Mouse (Mus musculus) MEL (cell line): ENCODE results near the gene Fuz. TPM values are rescaled to one million over a fixed set of nuclear protein-coding genes. Genes with fewer than 3 reads are reported as not detected.

Experiments used
- DNase-seq: peaks from one replicate; pipeline ENCODE4 v3.0.0; 2011; ENCODE audit warnings: low read depth, low spot score
- H3K27ac ChIP-seq: 2 replicates; pipeline ENCODE4 v1.5.1; 2012; ENCODE audit warnings: low read depth, mild to moderate bottlenecking, control low read depth, low read length, moderate library complexity; ENCODE audit not compliant: control insufficient read depth
- H3K27me3 ChIP-seq, 2 experiments: fragments of 150-350 bp in 1 of 2; sonication (generic) in 1 of 2; 2 replicates each; pipeline ENCODE4 v1.6.1; 2012; ENCODE audit warnings: low read length in 2 of 2, mild to moderate bottlenecking in 2 of 2, improper control_type of control experiment in 1 of 2, moderate library complexity in 1 of 2; ENCODE audit not compliant: insufficient read depth in 2 of 2, control insufficient read depth in 1 of 2
- H3K36me3 ChIP-seq, 2 experiments: 2 replicates each; pipeline ENCODE4 v1.6.1; 2012 to 2014; ENCODE audit warnings: low read length in 2 of 2, improper control_type of control experiment in 1 of 2, inconsistent platforms in 1 of 2, mild to moderate bottlenecking in 1 of 2; ENCODE audit not compliant: insufficient read depth in 2 of 2, control insufficient read depth in 1 of 2
- H3K4me1 ChIP-seq, 2 experiments: fragments of 150-350 bp in 1 of 2; sonication (generic) in 1 of 2; 2 replicates each; pipeline ENCODE4 v1.6.1; 2012; ENCODE audit warnings: low read length in 2 of 2, improper control_type of control experiment in 1 of 2, mild to moderate bottlenecking in 1 of 2; ENCODE audit not compliant: insufficient read depth in 2 of 2, control insufficient read depth in 1 of 2
- H3K4me3 ChIP-seq, 2 experiments: fragments of 150-350 bp in 1 of 2; sonication (generic) in 1 of 2; 2 replicates each; pipeline ENCODE4 v1.5.1; 2012; ENCODE audit warnings: low read depth in 2 of 2, low read length in 2 of 2, mild to moderate bottlenecking in 2 of 2, moderate library complexity in 2 of 2, control low read depth in 1 of 2, improper control_type of control experiment in 1 of 2; ENCODE audit not compliant: control insufficient read depth in 1 of 2, insufficient read depth in 1 of 2
- H3K79me2 ChIP-seq: 2 replicates; pipeline ENCODE4 v1.6.1; 2012; ENCODE audit warnings: mild to moderate bottlenecking, low read length, moderate library complexity; ENCODE audit not compliant: control insufficient read depth, poor library complexity, insufficient read depth
- H3K9ac ChIP-seq: 2 replicates; pipeline ENCODE4 v1.6.1; 2012; ENCODE audit warnings: low read depth, mild to moderate bottlenecking, control low read depth, low read length, moderate library complexity; ENCODE audit not compliant: control insufficient read depth, poor library complexity, severe bottlenecking
- H3K9me3 ChIP-seq: fragments of 150-350 bp; sonication (generic); replicated peaks from 2 replicates; pipeline ENCODE4 v1.6.1; 2012; ENCODE audit warnings: mild to moderate bottlenecking, low read length, improper control_type of control experiment, moderate library complexity; ENCODE audit not compliant: insufficient read depth
- BHLHE40 ChIP-seq: IDR thresholded peaks from 2 replicates; pipeline ENCODE4 v1.6.1; 2012; ENCODE audit warnings: low read depth, mild to moderate bottlenecking, inconsistent platforms, low read length, improper control_type of control experiment, borderline replicate concordance
- CHD1 ChIP-seq: IDR thresholded peaks from 2 replicates; pipeline ENCODE4 v1.6.1; 2012; ENCODE audit warnings: low read depth, mild to moderate bottlenecking, inconsistent platforms, low read length, improper control_type of control experiment
- CHD2 ChIP-seq: IDR thresholded peaks from 2 replicates; pipeline ENCODE4 v1.6.1; 2011; ENCODE audit warnings: low read length, improper control_type of control experiment
- CTCF ChIP-seq, 3 experiments: IDR thresholded peaks in 2 of 3; conservative IDR thresholded peaks in 1 of 3; 2 replicates each; pipeline ENCODE4 v1.5.1; 2011 to 2012; ENCODE audit warnings: low read length in 3 of 3, low read depth in 2 of 3, mild to moderate bottlenecking in 2 of 3, improper control_type of control experiment in 1 of 3, inconsistent platforms in 1 of 3, mixed read lengths in 1 of 3, moderate library complexity in 1 of 3; ENCODE audit not compliant: control insufficient read depth in 1 of 3, insufficient read depth in 1 of 3, poor library complexity in 1 of 3, severe bottlenecking in 1 of 3
- E2F4 ChIP-seq: IDR thresholded peaks from 2 replicates; pipeline ENCODE4 v1.6.1; 2011; ENCODE audit warnings: low read depth, low read length, improper control_type of control experiment, borderline replicate concordance
- ELF1 ChIP-seq: IDR thresholded peaks from 2 replicates; pipeline ENCODE4 v1.6.1; 2014; ENCODE audit warnings: low read depth, mild to moderate bottlenecking, inconsistent platforms, low read length, improper control_type of control experiment, moderate library complexity
- EP300 ChIP-seq, 2 experiments: IDR thresholded peaks; 2 replicates each; pipeline ENCODE4 v1.6.1; 2011; ENCODE audit warnings: improper control_type of control experiment in 2 of 2, low read length in 2 of 2, low read depth in 1 of 2, mild to moderate bottlenecking in 1 of 2
- ETS1 ChIP-seq: IDR thresholded peaks from 2 replicates; pipeline ENCODE4 v1.6.1; 2012; ENCODE audit warnings: low read depth, mild to moderate bottlenecking, inconsistent platforms, low read length, improper control_type of control experiment, moderate library complexity
- GABPA ChIP-seq: IDR thresholded peaks from 2 replicates; pipeline ENCODE4 v1.6.1; 2012; ENCODE audit warnings: low read depth, mild to moderate bottlenecking, inconsistent platforms, low read length, improper control_type of control experiment, moderate library complexity
- GATA1 ChIP-seq: IDR thresholded peaks from 2 replicates; pipeline ENCODE4 v1.6.1; 2011; ENCODE audit warnings: low read depth, low read length, improper control_type of control experiment
- HCFC1 ChIP-seq: IDR thresholded peaks from 2 replicates; pipeline ENCODE4 v1.6.1; 2012; ENCODE audit warnings: low read depth, mild to moderate bottlenecking, inconsistent platforms, low read length, improper control_type of control experiment, moderate library complexity
- JUND ChIP-seq: IDR thresholded peaks from 2 replicates; pipeline ENCODE4 v1.6.1; 2011; ENCODE audit warnings: low read depth, mild to moderate bottlenecking, improper control_type of control experiment, low read length
- KAT2A ChIP-seq: conservative IDR thresholded peaks from 2 replicates; pipeline ENCODE4 v1.6.1; 2012; ENCODE audit warnings: low read depth, low read length, improper control_type of control experiment, inconsistent platforms
- MAFK ChIP-seq: IDR thresholded peaks from 2 replicates; pipeline ENCODE4 v1.6.1; 2011; ENCODE audit warnings: low read depth, mild to moderate bottlenecking, low read length, improper control_type of control experiment, borderline replicate concordance
- MAX ChIP-seq: IDR thresholded peaks from 2 replicates; pipeline ENCODE4 v1.6.1; 2011; ENCODE audit warnings: low read length, improper control_type of control experiment
- MAZ ChIP-seq: IDR thresholded peaks from 2 replicates; pipeline ENCODE4 v1.6.1; 2012; ENCODE audit warnings: low read depth, mild to moderate bottlenecking, inconsistent platforms, low read length, improper control_type of control experiment
- MEF2A ChIP-seq: IDR thresholded peaks from 2 replicates; pipeline ENCODE4 v1.6.1; 2014; ENCODE audit warnings: low read depth, mild to moderate bottlenecking, inconsistent platforms, low read length, improper control_type of control experiment; ENCODE audit not compliant: poor library complexity, insufficient replicate concordance, severe bottlenecking; ENCODE audit errors: extremely low read depth
- MXI1 ChIP-seq: IDR thresholded peaks from 2 replicates; pipeline ENCODE4 v1.6.1; 2011; ENCODE audit warnings: mild to moderate bottlenecking, low read depth, low read length, improper control_type of control experiment
- MYB ChIP-seq: IDR thresholded peaks from 2 replicates; pipeline ENCODE4 v1.6.1; 2011; ENCODE audit warnings: mild to moderate bottlenecking, low read depth, low read length, improper control_type of control experiment
- NRF1 ChIP-seq: IDR thresholded peaks from 2 replicates; pipeline ENCODE4 v1.6.1; 2014; ENCODE audit warnings: low read depth, mild to moderate bottlenecking, inconsistent platforms, low read length, improper control_type of control experiment, moderate library complexity; ENCODE audit not compliant: poor library complexity, insufficient read depth, severe bottlenecking
- POLR2A ChIP-seq, 2 experiments: IDR thresholded peaks; 2 replicates each; pipeline ENCODE4 v1.6.1; 2011 to 2012; ENCODE audit warnings: low read length in 2 of 2, mild to moderate bottlenecking in 2 of 2, control low read depth in 1 of 2, improper control_type of control experiment in 1 of 2, low read depth in 1 of 2, moderate library complexity in 1 of 2; ENCODE audit not compliant: control insufficient read depth in 1 of 2, insufficient read depth in 1 of 2, poor library complexity in 1 of 2
- POLR2AphosphoS2 ChIP-seq: IDR thresholded peaks from 2 replicates; pipeline ENCODE4 v1.6.1; 2011; ENCODE audit warnings: low read length, improper control_type of control experiment
- POLR2AphosphoS5 ChIP-seq: IDR thresholded peaks from 2 replicates; pipeline ENCODE4 v1.6.1; 2012; ENCODE audit warnings: low read depth, borderline replicate concordance, mild to moderate bottlenecking, inconsistent platforms, low read length, moderate library complexity, mixed read lengths
- RAD21 ChIP-seq: IDR thresholded peaks from 2 replicates; pipeline ENCODE4 v1.6.1; 2011; ENCODE audit warnings: mild to moderate bottlenecking, low read depth, low read length, improper control_type of control experiment
- RCOR1 ChIP-seq: IDR thresholded peaks from 2 replicates; pipeline ENCODE4 v1.6.1; 2012; ENCODE audit warnings: low read depth, mild to moderate bottlenecking, inconsistent platforms, low read length, improper control_type of control experiment
- SIN3A ChIP-seq: IDR thresholded peaks from 2 replicates; pipeline ENCODE4 v1.6.1; 2012; ENCODE audit warnings: low read length, improper control_type of control experiment, inconsistent platforms
- SMC3 ChIP-seq: IDR thresholded peaks from 2 replicates; pipeline ENCODE4 v1.6.1; 2011; ENCODE audit warnings: low read depth, low read length, improper control_type of control experiment
- TAL1 ChIP-seq: IDR thresholded peaks from 2 replicates; pipeline ENCODE4 v1.6.1; 2012; ENCODE audit warnings: mild to moderate bottlenecking, inconsistent platforms, low read length, moderate library complexity, mixed read lengths
- TBP ChIP-seq: IDR thresholded peaks from 2 replicates; pipeline ENCODE4 v1.8.0; 2011; ENCODE audit warnings: low read depth, low read length, improper control_type of control experiment
- USF1 ChIP-seq: IDR thresholded peaks from 2 replicates; pipeline ENCODE4 v1.6.1; 2014; ENCODE audit warnings: low read depth, mild to moderate bottlenecking, inconsistent platforms, low read length, improper control_type of control experiment, moderate library complexity
- USF2 ChIP-seq, 2 experiments: IDR thresholded peaks; 2 replicates each; pipeline ENCODE4 v1.6.1; 2011 to 2012; ENCODE audit warnings: improper control_type of control experiment in 2 of 2, low read length in 2 of 2, borderline replicate concordance in 1 of 2, inconsistent platforms in 1 of 2, low read depth in 1 of 2, mild to moderate bottlenecking in 1 of 2; ENCODE audit not compliant: insufficient read depth in 1 of 2
- ZC3H11A ChIP-seq: IDR thresholded peaks from 2 replicates; pipeline ENCODE4 v1.6.1; 2012; ENCODE audit warnings: low read depth, mild to moderate bottlenecking, inconsistent platforms, low read length, improper control_type of control experiment
- ZKSCAN1 ChIP-seq: IDR thresholded peaks from 2 replicates; pipeline ENCODE4 v1.6.1; 2012; ENCODE audit warnings: low read depth, mild to moderate bottlenecking, inconsistent platforms, low read length, improper control_type of control experiment, moderate library complexity
- ZMIZ1 ChIP-seq: IDR thresholded peaks from 2 replicates; pipeline ENCODE4 v1.6.1; 2012; ENCODE audit warnings: low read depth, mild to moderate bottlenecking, inconsistent platforms, low read length, improper control_type of control experiment, moderate library complexity
- ZNF384 ChIP-seq: IDR thresholded peaks from 2 replicates; pipeline ENCODE4 v1.6.1; 2012; ENCODE audit warnings: low read depth, mild to moderate bottlenecking, inconsistent platforms, low read length, improper control_type of control experiment
- polyA plus RNA-seq, 2 experiments: library from polyadenylated mRNA; stranded (reverse) in 1 of 2; unstranded in 1 of 2; fragments of >175 nt in 1 of 2; fragments of >200 nt in 1 of 2; gene quantifications; 2 replicates each; pipeline versions ENCODE4 v1.2.1 to v1.2.4; 2012; ENCODE audit warnings: low replicate concordance in 2 of 2, low read depth in 1 of 2; ENCODE audit not compliant: insufficient read length in 2 of 2, insufficient read depth in 1 of 2, missing spikeins in 1 of 2
- total RNA-seq: library from RNA; depleted of rRNA; stranded (reverse); fragments of 300-350 nt; gene quantifications from 2 replicates; pipeline ENCODE4 v1.2.3, GENCODE M21; 2012

Gene Fuz
- total and polyA plus RNA-seq, 3 experiments = 9.4 to 18.1 TPM; not detected in 1

GRCm38 (mm10) chr7:44848561-44849415 is 47.1 kb upstream of the Fuz start, which contains the start of the genes Akt1s1 and Tbc1d17:
Akt1s1 (plus strand) TSS chr7:44848991.
Tbc1d17 (minus strand) TSS chr7:44849079.
- H3K4me3 ChIP-seq = peak within 1 kb of the TSS; percentile 78 to 96
- peaks cover 28% of the 10 kb centered on the region for H3K79me2 ChIP-seq
- peak within 1 kb of the TSS; percentile 96 for H3K9ac ChIP-seq
- no peaks in the 10 kb centered on the region for H3K27me3 ChIP-seq
- DNase-seq = peak; percentile 99
- H3K9me3 ChIP-seq = no peaks in the 10 kb centered on the region
- peaks cover 0 to 5% of the 10 kb centered on the region in 2 experiments; a peak in 1 of 4 replicates for H3K36me3 ChIP-seq
- H3K4me1 ChIP-seq = peaks cover 0 to 13% of the 10 kb centered on the region in 2 experiments; a peak in 2 of 4 replicates
- H3K27ac ChIP-seq = peak within 1 kb of the TSS; percentile 93
- TF ChIP-seq CHD1 (peak; percentile 99), ZC3H11A (no peak), EP300 (IDR thresholded peaks at IDR 0.05; ENCODE audit: low read depth in 1 of 2, low read length in 2 of 2) (no peak), CTCF (IDR thresholded peaks at IDR 0.05 in 2 of 3, conservative IDR thresholded peaks at IDR 0.05 in 1 of 3; ENCODE audit: control insufficient read depth in 1 of 3, insufficient read depth in 1 of 3, low read depth in 2 of 3, low read length in 3 of 3, poor library complexity in 1 of 3, severe bottlenecking in 1 of 3) (no peak), ETS1 (peak; percentile 46; the same call in 1 of the 2 replicates), TBP (no peak; the same call in 1 of the 2 replicates), MAFK (no peak), SIN3A (peak; percentile 95), TAL1 (no peak), HCFC1 (peak; percentile 88), POLR2AphosphoS2 (peak; percentile 35), GABPA (no peak), MXI1 (peak; percentile 75), MEF2A (no peak), RCOR1 (peak; percentile 83), BHLHE40 (peak; percentile 15; the same call in 1 of the 2 replicates), ZNF384 (no peak), GATA1 (0 out of 2 replicates have a peak, but pooled peaks have one; percentile 8), NRF1 (peak; percentile 91), SMC3 (no peak), ZMIZ1 (no peak), USF2 (IDR thresholded peaks at IDR 0.05; ENCODE audit: borderline replicate concordance in 1 of 2, insufficient read depth in 1 of 2, low read depth in 1 of 2, low read length in 2 of 2) (peak; percentile 28 to 73; a peak in 3 of 4 replicates), ZKSCAN1 (no peak), CHD2 (no peak; the same call in 1 of the 2 replicates), E2F4 (no peak), RAD21 (no peak), JUND (no peak), POLR2AphosphoS5 (no peak), USF1 (peak; percentile 95), MAZ (peak; percentile 48; the same call in 1 of the 2 replicates), ELF1 (0 out of 2 replicates have a peak, but pooled peaks have one; percentile 18), POLR2A (IDR thresholded peaks at IDR 0.05; ENCODE audit: control insufficient read depth in 1 of 2, insufficient read depth in 1 of 2, low read depth in 1 of 2, low read length in 2 of 2, poor library complexity in 1 of 2) (peak; percentile 23 to 48; a peak in 3 of 4 replicates), MYB (peak; percentile 69; the same call in 1 of the 2 replicates), KAT2A (peak; percentile 77), MAX (peak; percentile 97)
